Mouse (Mus musculus): ENCODE data around the gene Bloc1s3.

The Bloc1s3 gene

DNA sequence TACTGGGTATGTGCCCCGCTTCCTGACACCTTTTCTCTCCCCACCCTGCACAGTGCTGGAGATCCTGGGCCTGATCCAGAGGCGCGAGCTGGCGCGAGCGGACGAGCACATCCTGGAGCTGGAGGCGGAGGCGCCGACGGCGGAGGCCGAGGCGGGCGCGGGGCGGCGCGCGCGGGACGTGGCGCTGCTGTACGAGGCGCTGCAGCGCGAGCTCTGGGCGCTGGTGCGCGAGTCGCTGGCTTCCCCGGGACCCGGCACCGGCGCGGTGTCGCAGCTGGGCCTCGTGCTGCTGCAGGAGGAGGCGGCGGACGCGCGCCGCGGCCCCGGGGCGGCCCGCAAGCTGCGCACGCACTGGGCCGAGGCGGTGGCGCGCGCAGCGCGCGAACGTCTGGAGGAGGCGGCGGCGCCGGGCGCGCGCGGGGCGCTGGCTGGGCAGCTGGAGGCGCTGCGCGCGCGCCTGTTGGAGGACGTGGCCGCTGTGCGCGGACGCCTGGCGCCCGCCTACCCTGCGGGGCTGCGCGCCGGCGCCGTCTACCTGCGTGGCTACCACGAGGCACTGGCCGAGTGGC is 34.2 kb downstream of the Bloc1s3 start:
- peak; percentile 65 for DNase-seq

DNA sequence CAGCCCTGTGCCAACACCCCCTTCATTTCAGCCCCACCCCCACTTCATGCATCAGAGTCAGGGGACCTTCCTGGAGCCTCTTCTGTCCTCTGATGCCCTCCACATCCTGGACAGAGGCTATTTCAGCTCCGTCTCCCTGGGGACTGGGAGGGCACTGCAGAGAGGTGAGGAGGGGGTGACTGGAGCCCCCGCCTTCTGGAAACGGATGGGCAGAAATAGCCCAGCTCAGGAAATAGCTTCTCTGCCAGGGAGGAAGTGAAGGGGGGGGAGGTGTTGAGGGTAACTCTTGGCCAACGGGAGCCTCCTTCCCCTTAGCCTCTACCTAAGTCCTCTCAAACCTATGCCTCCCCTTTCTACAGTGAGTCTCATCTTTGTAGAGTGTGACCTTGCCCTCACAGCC is 35.8 kb downstream of the Bloc1s3 start:
- no peak for DNase-seq

DNA sequence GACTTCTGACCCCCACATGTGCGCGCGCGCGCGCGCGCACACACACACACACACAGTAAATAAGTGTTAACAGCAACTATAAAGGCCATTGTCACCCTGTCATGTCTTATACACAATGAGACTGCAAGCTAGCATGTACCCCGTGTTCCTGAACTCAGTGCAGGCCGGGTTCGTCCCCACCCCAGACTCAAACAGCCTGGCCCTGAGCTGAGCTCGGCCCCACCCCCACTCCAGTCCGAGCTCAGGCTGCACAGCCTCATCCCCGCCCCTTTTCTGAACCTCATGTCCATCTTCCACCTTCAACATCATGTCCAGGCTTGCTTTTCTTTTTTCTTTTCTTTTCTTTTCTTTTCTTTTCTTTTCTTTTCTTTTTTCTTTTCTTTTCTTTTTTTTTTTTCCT is 37.9 kb downstream of the Bloc1s3 start:
- DNase-seq = no peak

- no peak for DNase-seq
Measured at GRCm38 (mm10) chr7:19469404-19469803, 38.8 kb downstream of the Bloc1s3 start.

GRCm38 (mm10) chr7:19468279-19468678 is 39.9 kb downstream of the Bloc1s3 start:
- no peak for DNase-seq

- no peak for DNase-seq
Measured at GRCm38 (mm10) chr7:19467638-19468037, 40.5 kb downstream of the Bloc1s3 start.

- DNase-seq = no peak
Measured at GRCm38 (mm10) chr7:19466602-19467145, 41.5 kb downstream of the Bloc1s3 start.

- DNase-seq = no peak
Measured at GRCm38 (mm10) chr7:19464367-19465307, 43.5 kb downstream of the Bloc1s3 start.

GRCm38 (mm10) chr7:19462884-19463381 is 45.2 kb downstream of the Bloc1s3 start, which contains the start of gene Exoc3l2:
Gene Exoc3l2 (plus strand): TSS chr7:19463331.
- no peak for DNase-seq

- DNase-seq = no peak
Measured at GRCm38 (mm10) chr7:19462443-19462842, 45.7 kb downstream of the Bloc1s3 start.

GRCm38 (mm10) chr7:19461488-19461887 is 46.7 kb downstream of the Bloc1s3 start:
- DNase-seq = peak; percentile 58

- DNase-seq = no peak
Measured at GRCm38 (mm10) chr7:19460500-19460899, 47.7 kb downstream of the Bloc1s3 start.

GRCm38 (mm10) chr7:19459144-19459870 is 48.9 kb downstream of the Bloc1s3 start:
- no peak for DNase-seq

DNA sequence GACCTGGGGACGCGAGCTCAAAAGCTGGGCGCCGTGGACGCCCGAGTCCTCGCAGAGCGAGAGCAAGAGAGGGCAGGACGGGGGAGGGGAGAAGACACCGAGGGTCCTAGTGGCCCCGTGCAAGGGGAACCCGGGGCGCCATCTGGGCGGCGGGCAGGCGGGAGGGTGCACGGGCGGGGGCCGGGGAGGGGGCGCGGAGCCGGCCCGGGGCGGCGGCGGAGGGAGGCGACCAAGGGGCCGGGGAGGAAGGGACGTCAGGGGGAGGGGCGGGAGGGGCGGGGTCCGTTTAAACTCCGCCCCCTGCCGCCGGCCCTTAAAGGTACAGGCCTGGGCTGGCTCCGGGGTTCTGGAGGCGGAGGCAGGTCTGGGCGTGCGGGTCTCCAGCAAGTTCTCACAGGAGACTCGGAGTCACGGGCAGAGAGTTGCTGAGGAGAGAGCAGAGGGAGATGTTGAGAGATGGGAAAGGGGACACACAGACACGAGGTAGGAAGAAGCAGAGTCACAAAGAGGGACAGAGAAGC is 49.5 kb downstream of the Bloc1s3 start, which contains the start of gene Mark4:
Gene Mark4, minus strand, starts transcription at position 231 of the 521 bp plus-strand sequence.
- peak; percentile 66 for DNase-seq

DNA sequence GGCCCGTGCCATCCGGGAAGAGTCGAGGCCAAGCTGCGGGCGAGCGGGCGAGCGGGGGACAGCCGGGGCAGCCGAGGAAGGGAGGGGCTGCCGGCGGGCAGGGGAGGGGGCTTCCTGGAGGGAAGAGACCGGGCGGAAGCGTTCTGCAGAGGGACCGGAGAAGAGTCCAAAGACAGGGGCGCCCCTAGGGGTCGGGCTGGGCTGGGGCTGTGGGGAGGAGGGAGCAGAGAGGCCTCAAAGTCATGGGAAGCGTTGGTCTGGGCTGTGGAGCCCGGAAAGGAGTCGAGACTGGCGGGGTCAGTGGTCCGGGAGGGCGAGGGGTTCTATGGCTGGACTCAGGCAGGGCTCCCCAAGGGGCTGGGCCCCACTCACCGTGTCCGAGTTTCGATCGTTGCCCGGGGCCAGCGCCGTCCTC is 50.1 kb downstream of the Bloc1s3 start:
- DNase-seq = peak; percentile 41

GRCm38 (mm10) chr7:19457414-19458071 is 50.6 kb downstream of the Bloc1s3 start:
- no peak for DNase-seq

DNA sequence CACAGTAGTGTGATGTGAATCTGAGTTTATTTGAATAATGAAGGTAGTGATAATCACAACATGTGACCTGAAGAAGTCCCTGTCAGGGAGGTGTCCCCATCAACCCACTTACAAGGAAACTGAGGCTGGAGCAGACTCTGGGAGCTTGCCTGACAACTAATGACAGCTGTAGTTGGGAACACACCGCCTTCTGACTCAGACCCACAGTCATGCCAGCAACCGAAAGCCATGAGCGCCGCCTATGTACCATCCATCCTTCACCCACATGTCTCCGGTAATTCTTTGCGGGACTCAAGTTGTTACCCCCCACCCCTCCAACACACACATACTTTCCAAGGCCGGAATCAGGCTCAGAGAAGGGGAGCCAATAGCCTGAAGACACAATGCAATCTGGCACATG is 51.5 kb downstream of the Bloc1s3 start:
- no peak for DNase-seq

DNA sequence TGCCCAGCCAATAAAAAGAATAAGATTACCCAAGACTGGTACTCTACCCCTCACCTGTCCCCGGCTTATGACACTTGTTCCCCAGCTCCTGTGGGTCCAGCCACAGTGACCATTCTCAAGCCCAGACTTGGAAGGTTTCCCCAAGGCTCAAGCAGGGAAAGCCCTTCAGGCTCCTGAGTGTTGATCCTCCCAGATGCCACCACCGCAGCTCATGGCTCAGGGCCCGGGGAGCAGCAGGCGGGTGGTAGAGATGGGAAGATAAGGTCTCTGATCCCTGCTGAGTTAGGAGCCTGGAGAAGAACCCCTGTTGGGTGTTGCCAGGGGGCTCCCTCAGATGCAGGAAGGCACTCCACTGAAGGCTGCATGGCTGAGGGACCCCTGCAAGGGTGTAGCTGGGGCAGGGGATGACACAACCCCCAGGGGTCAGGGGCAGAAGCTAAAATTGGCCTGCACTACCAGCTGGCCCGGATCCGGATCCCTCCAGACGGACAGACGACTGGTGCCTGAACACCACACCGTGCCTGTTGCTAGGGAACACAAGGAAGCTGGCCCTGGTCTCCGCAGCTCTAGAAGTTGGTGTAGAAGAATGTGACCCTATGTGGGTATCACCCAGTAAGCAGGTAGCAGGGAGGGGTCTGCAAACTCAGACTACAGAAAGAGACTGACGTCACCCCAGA is 52.2 kb downstream of the Bloc1s3 start:
- DNase-seq = no peak

DNA sequence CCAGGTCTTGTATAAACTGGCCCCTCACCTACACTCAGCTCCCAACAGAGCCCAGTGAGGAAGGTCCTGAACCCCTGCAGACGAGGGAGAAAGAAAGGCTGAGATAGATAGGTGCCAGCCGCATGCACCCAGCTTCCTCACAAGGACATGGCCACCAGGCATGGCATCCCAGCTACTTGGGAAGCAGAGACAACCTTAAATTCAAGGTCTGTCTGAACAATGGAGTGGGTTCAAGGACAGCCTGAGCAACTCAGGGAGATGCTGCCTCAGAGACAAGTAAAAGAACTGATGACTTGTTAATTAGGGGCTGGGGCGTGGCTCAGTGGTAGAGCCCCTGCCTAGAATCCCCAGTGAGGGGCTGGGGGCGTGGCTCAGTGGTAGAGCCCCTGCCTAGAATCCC is 53.0 kb downstream of the Bloc1s3 start:
- no peak for DNase-seq

All from cerebellum, adult 11 months (tissue).